Mouse (Mus musculus) lung, adult 2 months (tissue): ENCODE data around the gene Sema4d.

Experiments used
- CTCF ChIP-seq: fragments of 200-500 bp; IDR thresholded peaks from 2 replicates; pipeline ENCODE4 v1.5.1; 2011; ENCODE audit warnings: mild to moderate bottlenecking, low read length, control low read depth; ENCODE audit not compliant: insufficient read depth
- POLR2A ChIP-seq: fragments of 200-500 bp; IDR thresholded peaks from 2 replicates; pipeline ENCODE4 v1.6.1; 2011; ENCODE audit warnings: low read depth, mild to moderate bottlenecking, control low read depth, low read length, borderline replicate concordance; ENCODE audit errors: extremely low read depth

- no peak for TF ChIP-seq CTCF
- no peak for TF ChIP-seq POLR2A
Observed at GRCm38 (mm10) chr13:51837402-51837801, 43.9 kb upstream of the Sema4d start.
